Mouse (Mus musculus) spleen, adult 2 months (tissue): Measurements from ENCODE around the gene Slfn8.

ENCODE experiments used
- CTCF ChIP-seq: fragments of 200-500 bp; IDR thresholded peaks from 2 replicates; pipeline ENCODE4 v1.5.1; 2011; ENCODE audit warnings: mild to moderate bottlenecking, inconsistent platforms; ENCODE audit not compliant: insufficient read depth, insufficient read length, insufficient replicate concordance; ENCODE audit errors: extremely low read depth
- POLR2A ChIP-seq: fragments of 200-500 bp; IDR thresholded peaks from 2 replicates; pipeline ENCODE4 v1.6.1; 2011; ENCODE audit warnings: low read depth, low read length, inconsistent platforms

DNA sequence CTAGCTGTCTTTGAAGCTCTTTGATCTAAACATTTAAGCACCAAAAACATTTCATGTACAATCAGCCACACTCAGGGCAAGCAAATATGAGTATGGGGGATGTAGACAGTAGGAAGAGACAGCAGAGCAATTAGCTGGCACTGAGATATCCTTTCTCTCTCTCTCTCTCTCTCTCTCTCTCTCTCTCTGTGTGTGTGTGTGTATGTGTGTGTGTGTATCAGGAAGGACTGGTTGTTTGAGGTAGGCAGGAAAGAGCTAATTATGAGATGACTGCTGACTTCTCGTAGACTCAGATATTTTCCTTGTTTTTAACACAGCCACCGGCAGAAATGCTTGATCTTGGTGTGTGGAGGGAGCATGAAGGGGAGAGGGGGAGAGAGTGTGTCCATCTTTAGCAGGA, 58.9 kb downstream of the Slfn8 start:
- TF ChIP-seq CTCF: no peak
- no peak for TF ChIP-seq POLR2A
